Comparison of ENCODE assay signal across 17 mouse cellular contexts in genomic region chr8:61185274-61186198, GRCm38 (mm10).
"Had no signal": no experiment of that assay in that cellular context is flagged by ENCODE, and none has a peak within 500 bp of the region (broad histone marks: within the 10 kb centered on the region; RNA-seq: fewer than 3 reads in every experiment).

No protein-coding gene starts in this region.

- H3K4me1 ChIP-seq: limb, embryonic 12.5 days; liver, embryonic 13.5 days; megakaryocyte, embryonic 14.5 days; stomach, embryonic 15.5 days had no signal

- H3K36me3 ChIP-seq: limb, embryonic 12.5 days; liver, embryonic 13.5 days; stomach, embryonic 15.5 days had no signal

- ATAC-seq: liver, postnatal 0 days; midbrain, embryonic 16.5 days had no signal

- H3K27ac ChIP-seq: kidney, postnatal 0 days; limb, embryonic 12.5 days; liver, embryonic 13.5 days; macrophage; stomach, embryonic 15.5 days had no signal

- H3K27me3 ChIP-seq: limb, embryonic 12.5 days; liver, embryonic 13.5 days; stomach, embryonic 15.5 days had no signal

- H3K9ac ChIP-seq: limb, embryonic 12.5 days; liver, embryonic 13.5 days; liver, postnatal 0 days; stomach, embryonic 15.5 days had no signal

- H3K4me3 ChIP-seq: limb, embryonic 12.5 days; liver, embryonic 13.5 days; megakaryocyte, embryonic 14.5 days; stomach, embryonic 15.5 days had no signal

- H3K9me3 ChIP-seq: limb, embryonic 12.5 days; liver, embryonic 13.5 days; stomach, embryonic 15.5 days had no signal

- H3K4me2 ChIP-seq: limb, embryonic 12.5 days; liver, embryonic 13.5 days; midbrain, embryonic 11.5 days; stomach, embryonic 15.5 days had no signal

- DNase-seq: kidney, adult 11 months; kidney, adult 9 months; kidney, postnatal 36 days; layer of hippocampus, adult 9-11 months; liver; liver, embryonic 13.5 days; liver, postnatal 0 days; right cerebral cortex, postnatal 14 days; thymus, adult 2 months; thymus, postnatal 25 days had no signal
